9 mouse cellular contexts compared by ENCODE assay signal in the genomic region with DNA sequence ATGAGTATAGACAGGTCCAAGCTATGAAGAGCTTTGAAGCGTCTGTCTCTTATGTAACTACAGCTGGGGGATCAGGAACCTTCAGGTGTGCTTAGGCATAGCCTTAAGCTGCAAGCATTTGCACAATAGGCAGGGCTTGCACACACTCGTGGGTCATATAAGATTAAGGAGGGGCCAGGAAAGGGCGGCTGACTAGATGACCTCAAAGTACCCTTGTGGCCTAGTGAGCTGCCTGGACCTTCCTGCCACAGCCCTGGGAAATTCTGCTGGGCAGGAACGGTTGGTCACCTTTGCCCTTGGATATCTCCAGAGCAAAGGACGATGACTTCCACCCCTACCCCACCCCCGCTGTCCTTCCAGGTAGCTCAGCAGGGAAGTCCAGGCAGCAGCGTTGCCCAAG. TPM values are rescaled to one million over a fixed set of nuclear protein-coding genes. Genes with fewer than 3 reads are reported as not detected.
DNase-seq lines count a peak whose midpoint lies in the region; ATAC-seq and TF ChIP-seq lines count a peak whose summit lies in the region.
"Had no signal": no experiment of that assay in that cellular context is flagged by ENCODE, and none has a peak within 500 bp of the region (broad histone marks: within the 10 kb centered on the region; RNA-seq: fewer than 3 reads in every experiment).

No protein-coding gene starts in this region.

- H3K9ac ChIP-seq in forebrain, embryonic 16.5 days (replicated peaks; ENCODE audit: low read depth, low read length): no peak overlapping the region
- H3K9ac ChIP-seq in forebrain, embryonic 13.5 days: no peak overlapping the region
- H3K9ac ChIP-seq in intestine, embryonic 16.5 days (ENCODE audit: low read depth, low read length): peak overlapping the region; percentile 44
- no peak overlapping the region for H3K9ac ChIP-seq in lung, embryonic 14.5 days

- H3K4me3 ChIP-seq in forebrain, embryonic 16.5 days (replicated peaks; ENCODE audit: low read length): no peak overlapping the region
- no peak overlapping the region for H3K4me3 ChIP-seq in forebrain, embryonic 13.5 days
- 0 out of 2 replicates have a peak overlapping the region, but pooled peaks have one; percentile 5 for H3K4me3 ChIP-seq in brown adipose tissue, adult 24 weeks (ENCODE audit: insufficient read depth, low read depth, low read length)
- H3K4me3 ChIP-seq in intestine, embryonic 16.5 days (ENCODE audit: low read length): peak overlapping the region; percentile 14; the same call in 1 of the 2 replicates
- H3K4me3 ChIP-seq in lung, embryonic 14.5 days (ENCODE audit: low read depth, low read length): no peak overlapping the region

- H3K9me3 ChIP-seq in forebrain, embryonic 16.5 days (ENCODE audit: control insufficient read depth, low read length): no peaks in the 10 kb centered on the region
- no peaks in the 10 kb centered on the region for H3K9me3 ChIP-seq in forebrain, embryonic 13.5 days (replicated peaks)
- no peaks in the 10 kb centered on the region for H3K9me3 ChIP-seq in intestine, embryonic 16.5 days (ENCODE audit: control insufficient read depth, low read length)
- H3K9me3 ChIP-seq in lung, embryonic 14.5 days (ENCODE audit: low read depth, low read length): no peaks in the 10 kb centered on the region

- H3K27me3 ChIP-seq in forebrain, embryonic 16.5 days (replicated peaks; ENCODE audit: control insufficient read depth, insufficient read depth, low read length): no peaks in the 10 kb centered on the region; the same call in 1 of the 2 replicates
- peaks cover 8% of the 10 kb centered on the region; the same call in 1 of the 2 replicates for H3K27me3 ChIP-seq in forebrain, embryonic 13.5 days
- no peaks in the 10 kb centered on the region for H3K27me3 ChIP-seq in intestine, embryonic 16.5 days (replicated peaks; ENCODE audit: control insufficient read depth, insufficient read depth, low read length)
- no peaks in the 10 kb centered on the region for H3K27me3 ChIP-seq in lung, embryonic 14.5 days (ENCODE audit: insufficient read depth, low read length)
- H3K27me3 ChIP-seq: Patski had no signal

- 47% methylated on average over 7 of the region's 7 CpGs for WGBS in forebrain, embryonic 16.5 days
- WGBS in forebrain, embryonic 13.5 days: 38% methylated on average over 7 of the region's 7 CpGs
- WGBS in intestine, embryonic 16.5 days: 28% methylated on average over 7 of the region's 7 CpGs
- 37% methylated on average over 7 of the region's 7 CpGs for WGBS in lung, embryonic 14.5 days

- no peak overlapping the region for H3K27ac ChIP-seq in forebrain, embryonic 16.5 days (ENCODE audit: low read length)
- H3K27ac ChIP-seq in forebrain, embryonic 13.5 days: no peak overlapping the region
- H3K27ac ChIP-seq in brown adipose tissue, adult 24 weeks (replicated peaks; ENCODE audit: low read depth, low read length): peak overlapping the region; percentile 93
- H3K27ac ChIP-seq in intestine, embryonic 16.5 days (ENCODE audit: low read length): peak overlapping the region; percentile 96
- peak overlapping the region; percentile 88; the same call in 1 of the 2 replicates for H3K27ac ChIP-seq in lung, embryonic 14.5 days (ENCODE audit: low read depth)

- ATAC-seq in forebrain, embryonic 16.5 days: peak; percentile 22; the same call in 1 of the 2 replicates
- no peak for ATAC-seq in forebrain, embryonic 13.5 days
- ATAC-seq in intestine, embryonic 16.5 days: peak; percentile 79
- 0 out of 2 replicates have a peak, but pooled peaks have one; percentile 0 for ATAC-seq in lung, embryonic 14.5 days (ENCODE audit: insufficient read depth)

- peaks cover 24% of the 10 kb centered on the region for H3K4me1 ChIP-seq in forebrain, embryonic 16.5 days (replicated peaks; ENCODE audit: control insufficient read depth, insufficient read depth, low read length)
- peaks cover 21% of the 10 kb centered on the region for H3K4me1 ChIP-seq in forebrain, embryonic 13.5 days
- peaks cover 16% of the 10 kb centered on the region; the same call in 1 of the 2 replicates for H3K4me1 ChIP-seq in brown adipose tissue, adult 24 weeks (ENCODE audit: control insufficient read depth, insufficient read depth, insufficient read length, low read length)
- peaks cover 45% of the 10 kb centered on the region for H3K4me1 ChIP-seq in intestine, embryonic 16.5 days (ENCODE audit: control insufficient read depth, insufficient read depth, low read length)
- H3K4me1 ChIP-seq in lung, embryonic 14.5 days (ENCODE audit: insufficient read depth): peaks cover 30% of the 10 kb centered on the region

- no peak for TF ChIP-seq CTCF in lung, embryonic 14.5 days (IDR thresholded peaks at IDR 0.05; ENCODE audit: low read depth)

- no peak overlapping the region for H3K4me2 ChIP-seq in forebrain, embryonic 16.5 days (ENCODE audit: low read length)
- no peak overlapping the region; the same call in 1 of the 2 replicates for H3K4me2 ChIP-seq in forebrain, embryonic 13.5 days
- H3K4me2 ChIP-seq in intestine, embryonic 16.5 days (ENCODE audit: low read depth, low read length): peak overlapping the region; percentile 42
- H3K4me2 ChIP-seq in lung, embryonic 14.5 days: peak overlapping the region; percentile 31; the same call in 1 of the 2 replicates

- H3K36me3 ChIP-seq in forebrain, embryonic 16.5 days (ENCODE audit: control insufficient read depth, insufficient read depth): no peaks in the 10 kb centered on the region
- no peaks in the 10 kb centered on the region for H3K36me3 ChIP-seq in forebrain, embryonic 13.5 days (ENCODE audit: poor library complexity, severe bottlenecking)
- no peaks in the 10 kb centered on the region for H3K36me3 ChIP-seq in intestine, embryonic 16.5 days (ENCODE audit: control insufficient read depth, insufficient read depth, low read length)
- H3K36me3 ChIP-seq in lung, embryonic 14.5 days (ENCODE audit: insufficient read depth): no peaks in the 10 kb centered on the region

- DNase-seq in lung, embryonic 14.5 days: no peak
- DNase-seq in embryo, embryonic 9.5 days (ENCODE audit: extremely low spot score): no peak
- no peak for DNase-seq in thymus, postnatal 25 days
- no peak for DNase-seq in right cerebral cortex, adult 18-20 months

RNA-seq across cellular contexts. Expression of gene Ldha, which starts 1.8 kb away (rescaled TPM):
- polyA plus RNA-seq in forebrain, embryonic 16.5 days (2015; fragmentation: Nextera tagmentation; extraction: Ambion mirVana): 782 and 824 TPM in 2 replicates
- 905 and 993 TPM in 2 replicates for polyA plus RNA-seq in forebrain, embryonic 13.5 days (2015; fragmentation: Nextera tagmentation; extraction: Ambion mirVana)
- polyA plus RNA-seq in brown adipose tissue, adult 24 weeks (2012; ENCODE audit: insufficient read depth, insufficient read length, missing spikeins): 1,796 and 2,267 TPM in 2 replicates
- 3,052 and 3,173 TPM in 2 replicates for polyA plus RNA-seq in intestine, embryonic 16.5 days (2015; fragmentation: Nextera tagmentation; extraction: Ambion mirVana)
- polyA plus RNA-seq in lung, embryonic 14.5 days (2014; fragmentation: Nextera tagmentation; extraction: Ambion mirVana): 1,903 and 1,950 TPM in 2 replicates

RNA-seq across cellular contexts. Expression of gene Ldhc, which starts 21.6 kb away (rescaled TPM):
- polyA plus RNA-seq in forebrain, embryonic 16.5 days (2015; fragmentation: Nextera tagmentation; extraction: Ambion mirVana): 0.20 TPM in 1 of 2 replicates, not detected in the other
- 0.13 TPM in 1 of 2 replicates, not detected in the other for polyA plus RNA-seq in forebrain, embryonic 13.5 days (2015; fragmentation: Nextera tagmentation; extraction: Ambion mirVana)
- polyA plus RNA-seq in brown adipose tissue, adult 24 weeks (2012; ENCODE audit: insufficient read depth, insufficient read length, missing spikeins): not detected in 2 replicates
- not detected in 2 replicates for polyA plus RNA-seq in intestine, embryonic 16.5 days (2015; fragmentation: Nextera tagmentation; extraction: Ambion mirVana)
- 0.13 TPM in 1 of 2 replicates, not detected in the other for polyA plus RNA-seq in lung, embryonic 14.5 days (2014; fragmentation: Nextera tagmentation; extraction: Ambion mirVana)
- polyA plus RNA-seq: Patski had no signal

RNA-seq across cellular contexts. Expression of gene Gtf2h1, which starts 43.5 kb away (rescaled TPM):
- polyA plus RNA-seq in forebrain, embryonic 16.5 days (2015; fragmentation: Nextera tagmentation; extraction: Ambion mirVana): 52.3 and 56.7 TPM in 2 replicates
- 48.2 and 48.7 TPM in 2 replicates for polyA plus RNA-seq in forebrain, embryonic 13.5 days (2015; fragmentation: Nextera tagmentation; extraction: Ambion mirVana)
- polyA plus RNA-seq in brown adipose tissue, adult 24 weeks (2012; ENCODE audit: insufficient read depth, insufficient read length, missing spikeins): 17.6 and 24.3 TPM in 2 replicates
- 78.5 and 80.1 TPM in 2 replicates for polyA plus RNA-seq in intestine, embryonic 16.5 days (2015; fragmentation: Nextera tagmentation; extraction: Ambion mirVana)
- 41.7 and 47.1 TPM in 2 replicates for polyA plus RNA-seq in lung, embryonic 14.5 days (2014; fragmentation: Nextera tagmentation; extraction: Ambion mirVana)

RNA-seq across cellular contexts. Expression of gene Hps5, which starts 43.6 kb away (rescaled TPM):
- polyA plus RNA-seq in forebrain, embryonic 16.5 days (2015; fragmentation: Nextera tagmentation; extraction: Ambion mirVana): 16.9 and 17.7 TPM in 2 replicates
- polyA plus RNA-seq in forebrain, embryonic 13.5 days (2015; fragmentation: Nextera tagmentation; extraction: Ambion mirVana): 15.0 and 16.1 TPM in 2 replicates
- 11.9 and 13.5 TPM in 2 replicates for polyA plus RNA-seq in brown adipose tissue, adult 24 weeks (2012; ENCODE audit: insufficient read depth, insufficient read length, missing spikeins)
- polyA plus RNA-seq in intestine, embryonic 16.5 days (2015; fragmentation: Nextera tagmentation; extraction: Ambion mirVana): 27.2 and 31.2 TPM in 2 replicates
- polyA plus RNA-seq in lung, embryonic 14.5 days (2014; fragmentation: Nextera tagmentation; extraction: Ambion mirVana): 19.2 and 24.5 TPM in 2 replicates

Comparison
In these comparisons a context has a peak if more than half of its experiments do, and no peak if none do; other contexts are left out.
1. H3K27ac ChIP-seq: peak in brown adipose tissue, adult 24 weeks (single experiment), intestine, embryonic 16.5 days (single experiment) and lung, embryonic 14.5 days (single experiment); none in forebrain, embryonic 16.5 days (single experiment) and forebrain, embryonic 13.5 days (single experiment).
2. H3K4me2 ChIP-seq: peak in intestine, embryonic 16.5 days (single experiment) and lung, embryonic 14.5 days (single experiment); none in forebrain, embryonic 16.5 days (single experiment) and forebrain, embryonic 13.5 days (single experiment).
3. H3K4me3 ChIP-seq: peak in brown adipose tissue, adult 24 weeks (single experiment) and intestine, embryonic 16.5 days (single experiment); none in forebrain, embryonic 16.5 days (single experiment), forebrain, embryonic 13.5 days (single experiment) and lung, embryonic 14.5 days (single experiment).